Mouse (Mus musculus): ENCODE measurements around the gene Armc7. TPM values are rescaled to one million over a fixed set of nuclear protein-coding genes. Genes with fewer than 3 reads are reported as not detected.
A peak's percentile ranks its signal among the peaks of the same experiment; 100 is the strongest.

Gene Armc7
- polyA plus RNA-seq, 1 experiment, result 31.1 TPM

DNA sequence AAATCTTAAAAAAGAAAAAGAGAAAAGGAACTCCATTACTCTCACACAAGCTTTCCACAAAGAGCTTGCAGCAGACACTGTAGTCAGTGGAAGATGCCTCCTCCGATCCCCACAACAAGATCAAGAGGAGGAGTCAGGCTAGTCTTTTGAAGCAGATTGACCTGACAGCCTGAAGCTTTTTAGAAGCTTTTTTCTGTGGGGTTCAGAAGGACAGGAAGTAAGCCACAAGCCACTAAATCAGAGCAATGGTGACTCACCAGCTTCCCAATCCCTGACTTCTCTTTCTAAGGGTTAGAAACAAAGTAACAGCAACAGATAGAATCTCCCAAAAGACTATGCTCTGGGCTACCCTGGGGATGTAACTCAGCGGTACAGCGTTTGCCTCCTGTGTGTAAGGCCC is 36.1 kb upstream of the Armc7 start:
- H3K4me1 ChIP-seq (ENCODE audit: control insufficient read depth, insufficient read depth, low read length), result peaks cover 26% of the 10 kb centered on the region
- no peak for TF ChIP-seq CTCF (IDR thresholded peaks at IDR 0.05; ENCODE audit: low read depth, low read length)
- no peak overlapping the region for H3K4me3 ChIP-seq (ENCODE audit: insufficient read depth, low read length)
- peak overlapping the region; percentile 60 for H3K27ac ChIP-seq (ENCODE audit: insufficient read depth, low read depth, low read length)

DNA sequence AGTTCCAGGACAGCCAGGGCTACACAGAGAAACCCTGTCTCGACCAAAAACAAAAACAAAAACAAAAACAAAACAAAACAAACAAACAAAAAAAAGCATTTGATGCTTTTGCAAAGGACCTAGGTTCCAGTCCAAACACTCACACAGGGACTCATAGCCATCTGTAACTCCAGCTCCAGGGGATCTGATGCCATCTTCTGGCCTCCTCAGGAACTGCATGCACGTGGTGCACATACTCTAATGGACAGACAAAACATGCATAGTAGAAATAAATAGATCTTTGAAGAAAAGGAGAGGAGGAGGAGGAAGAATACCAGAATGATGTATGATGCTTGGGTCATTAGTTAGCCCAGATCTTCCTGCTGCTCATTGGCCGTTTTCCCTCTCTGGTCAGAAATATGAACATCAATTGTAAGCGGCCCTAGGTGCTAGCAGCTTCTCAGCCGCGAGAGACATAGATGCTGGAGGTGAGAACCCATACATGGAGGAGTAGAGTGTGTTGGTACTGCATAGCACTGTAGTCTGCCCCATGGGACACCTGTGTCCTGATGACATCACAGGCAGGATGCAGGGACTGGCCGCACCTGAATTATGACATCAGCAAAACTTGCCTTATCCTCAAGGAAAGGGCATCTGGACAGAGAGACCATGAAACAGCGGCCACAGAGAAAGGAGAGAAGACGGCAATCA is 35.4 kb upstream of the Armc7 start, which contains the start of gene Trim80:
Gene Trim80, plus strand, starts transcription at position 640 of the 690 bp plus-strand sequence.
- TF ChIP-seq POLR2A (IDR thresholded peaks at IDR 0.05; ENCODE audit: borderline replicate concordance, low read depth, low read length) (no peak), CTCF (IDR thresholded peaks at IDR 0.05; ENCODE audit: low read depth, low read length) (peak; percentile 27; the same call in 1 of the 2 replicates)
- Histone ChIP-seq H3K4me3 (ENCODE audit: insufficient read depth, low read length) (no peak within 1 kb of the TSS), H3K4me1 (ENCODE audit: control insufficient read depth, insufficient read depth, low read length) (peaks cover 25% of the 10 kb centered on the region), H3K27ac (ENCODE audit: insufficient read depth, low read depth, low read length) (peak within 1 kb of the TSS; percentile 60)

DNA sequence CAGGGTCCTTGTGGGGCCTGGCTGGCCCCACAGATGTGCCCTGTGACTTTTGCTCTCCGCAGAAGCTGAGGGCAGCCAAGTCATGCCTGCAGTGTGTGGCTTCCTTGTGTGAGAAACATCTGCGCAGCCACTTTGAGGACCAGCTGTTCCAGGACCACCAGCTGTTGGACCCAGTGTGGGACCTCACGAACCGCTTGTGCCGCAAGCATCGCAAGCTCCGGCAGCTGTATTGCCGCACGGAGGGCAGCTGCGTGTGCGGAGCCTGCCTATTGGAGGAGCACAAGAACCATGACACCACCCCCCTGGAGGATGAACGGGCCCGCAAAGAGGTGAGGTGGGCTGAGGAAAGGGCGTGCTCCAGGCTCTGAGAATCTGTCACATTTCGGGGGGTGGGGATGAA is 34.0 kb upstream of the Armc7 start:
- peaks cover 25% of the 10 kb centered on the region for H3K4me1 ChIP-seq (ENCODE audit: control insufficient read depth, insufficient read depth, low read length)
- TF ChIP-seq CTCF (IDR thresholded peaks at IDR 0.05; ENCODE audit: low read depth, low read length), result no peak
- no peak for TF ChIP-seq POLR2A (IDR thresholded peaks at IDR 0.05; ENCODE audit: borderline replicate concordance, low read depth, low read length)
- no peak overlapping the region for H3K4me3 ChIP-seq (ENCODE audit: insufficient read depth, low read length)
- H3K27ac ChIP-seq (ENCODE audit: insufficient read depth, low read depth, low read length), result no peak overlapping the region

DNA sequence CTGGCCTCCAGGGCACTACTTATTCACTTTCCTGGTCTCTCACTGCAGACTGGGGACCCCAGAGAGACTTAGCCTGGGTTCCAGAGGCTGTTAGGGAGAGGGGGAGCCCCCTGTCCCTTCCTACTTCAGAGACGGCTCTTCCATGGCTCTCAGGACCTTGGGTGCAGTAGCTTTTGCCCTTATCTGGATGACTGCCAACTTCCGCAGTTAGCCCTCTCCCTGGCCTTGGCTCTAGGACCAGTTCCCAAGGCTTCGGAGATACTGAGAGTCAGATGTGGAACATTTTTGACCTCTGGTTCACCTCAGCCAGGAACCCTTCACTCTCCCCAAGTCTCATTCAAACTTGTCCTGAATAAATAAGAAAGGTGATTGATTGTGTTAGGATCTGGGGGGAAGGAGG is 28.6 kb upstream of the Armc7 start:
- H3K4me3 ChIP-seq (ENCODE audit: insufficient read depth, low read length), result no peak overlapping the region
- no peak overlapping the region for H3K27ac ChIP-seq (ENCODE audit: insufficient read depth, low read depth, low read length)
- H3K4me1 ChIP-seq (ENCODE audit: control insufficient read depth, insufficient read depth, low read length), result no peaks in the 10 kb centered on the region
- TF ChIP-seq POLR2A (IDR thresholded peaks at IDR 0.05; ENCODE audit: borderline replicate concordance, low read depth, low read length), result no peak
- TF ChIP-seq CTCF (IDR thresholded peaks at IDR 0.05; ENCODE audit: low read depth, low read length), result no peak

DNA sequence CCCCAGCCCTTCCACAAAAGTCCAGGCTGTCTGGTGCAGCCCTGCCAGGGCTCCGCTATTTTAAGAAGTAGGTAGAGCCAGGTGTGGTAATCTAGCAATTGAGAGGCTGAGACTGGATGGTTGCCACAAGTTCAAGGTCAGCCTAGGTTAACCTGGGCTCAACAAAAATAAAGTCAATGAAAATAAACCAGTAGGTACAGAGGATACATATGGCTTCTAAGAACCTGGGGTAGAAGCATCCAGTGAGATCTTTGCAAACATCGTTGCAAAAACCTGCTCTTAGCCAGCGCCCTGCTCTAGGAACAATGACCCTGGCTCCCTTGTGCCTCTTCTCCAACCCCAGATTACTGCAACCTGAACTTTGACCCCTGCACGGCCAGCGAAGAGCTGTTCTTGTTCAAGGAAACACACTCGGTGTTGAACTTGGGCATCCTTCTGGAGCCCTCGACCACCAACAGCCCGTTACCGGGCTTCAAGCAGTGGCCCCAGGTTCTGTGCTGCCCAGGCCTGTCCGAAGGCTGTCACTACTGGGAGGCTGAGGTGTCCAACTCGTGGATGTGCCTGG is 28.1 kb upstream of the Armc7 start:
- Histone ChIP-seq H3K4me1 (ENCODE audit: control insufficient read depth, insufficient read depth, low read length) (no peaks in the 10 kb centered on the region), H3K27ac (ENCODE audit: insufficient read depth, low read depth, low read length) (no peak overlapping the region), H3K4me3 (ENCODE audit: insufficient read depth, low read length) (no peak overlapping the region)
- TF ChIP-seq CTCF (IDR thresholded peaks at IDR 0.05; ENCODE audit: low read depth, low read length) (no peak), POLR2A (IDR thresholded peaks at IDR 0.05; ENCODE audit: borderline replicate concordance, low read depth, low read length) (no peak)

DNA sequence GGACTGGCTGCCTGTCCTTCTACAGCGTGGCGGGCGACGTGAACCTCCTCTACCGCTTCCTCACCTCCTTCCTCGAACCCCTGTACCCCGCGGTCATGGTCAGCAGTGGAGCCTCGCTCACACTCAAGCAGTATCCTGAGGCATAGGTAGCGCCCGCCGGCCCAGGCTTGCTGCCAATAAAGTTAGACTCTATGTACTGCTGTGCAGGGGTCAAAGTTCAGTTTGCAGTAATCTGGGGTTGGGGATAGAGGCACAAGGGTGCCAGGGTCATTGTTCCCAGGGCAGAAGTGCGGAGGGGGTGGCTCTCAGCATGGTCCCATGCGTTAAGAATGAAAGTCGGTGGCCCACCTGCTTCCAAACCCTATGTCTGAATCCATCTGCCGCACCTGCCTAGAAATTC is 27.4 kb upstream of the Armc7 start:
- H3K4me3 ChIP-seq (ENCODE audit: insufficient read depth, low read length), result no peak overlapping the region
- TF ChIP-seq CTCF (IDR thresholded peaks at IDR 0.05; ENCODE audit: low read depth, low read length) (no peak), POLR2A (IDR thresholded peaks at IDR 0.05; ENCODE audit: borderline replicate concordance, low read depth, low read length) (no peak)
- H3K27ac ChIP-seq (ENCODE audit: insufficient read depth, low read depth, low read length), result no peak overlapping the region
- no peaks in the 10 kb centered on the region for H3K4me1 ChIP-seq (ENCODE audit: control insufficient read depth, insufficient read depth, low read length)

DNA sequence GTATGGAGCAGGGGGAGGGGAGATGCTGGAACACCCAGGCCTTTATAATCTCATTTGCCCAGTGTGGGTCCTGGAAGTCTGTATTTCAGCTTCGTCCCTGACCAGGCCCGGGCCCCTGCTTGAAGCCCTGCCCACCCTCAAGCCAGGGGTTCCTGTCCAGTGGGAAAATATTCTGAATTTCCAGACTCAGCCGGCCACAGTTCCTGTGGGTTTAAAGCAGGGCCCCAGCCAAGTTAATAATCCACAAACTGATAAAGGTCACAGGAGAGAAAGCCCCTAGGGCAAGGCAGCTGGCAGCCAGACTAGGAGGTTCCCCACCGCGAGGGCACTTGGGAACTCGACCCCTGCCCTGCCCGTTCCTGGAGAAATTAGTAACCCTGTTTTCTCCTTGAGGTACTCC is 26.5 kb upstream of the Armc7 start:
- TF ChIP-seq CTCF (IDR thresholded peaks at IDR 0.05; ENCODE audit: low read depth, low read length) (no peak), POLR2A (IDR thresholded peaks at IDR 0.05; ENCODE audit: borderline replicate concordance, low read depth, low read length) (no peak)
- Histone ChIP-seq H3K4me1 (ENCODE audit: control insufficient read depth, insufficient read depth, low read length) (no peaks in the 10 kb centered on the region), H3K27ac (ENCODE audit: insufficient read depth, low read depth, low read length) (no peak overlapping the region), H3K4me3 (ENCODE audit: insufficient read depth, low read length) (no peak overlapping the region)

DNA sequence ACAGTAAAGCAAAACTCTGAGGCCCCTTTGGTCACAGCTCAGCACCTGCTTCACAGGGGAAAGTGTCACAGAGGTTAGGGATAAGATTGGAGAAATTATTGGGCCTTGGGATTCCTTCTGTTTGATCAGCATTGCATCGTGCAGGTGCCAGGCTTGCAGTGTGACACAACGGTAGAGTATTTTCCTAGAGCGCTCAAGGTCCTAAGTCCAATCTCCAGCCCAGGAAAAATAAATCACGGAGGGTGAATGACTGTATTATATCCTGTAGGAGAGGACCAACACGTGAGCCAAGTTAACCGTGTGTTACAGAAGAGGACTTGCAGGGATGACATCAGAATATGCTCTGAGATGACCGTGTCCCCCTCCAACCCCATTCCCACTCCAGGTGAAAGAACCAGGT is 25.3 kb upstream of the Armc7 start:
- no peak overlapping the region for H3K4me3 ChIP-seq (ENCODE audit: insufficient read depth, low read length)
- H3K4me1 ChIP-seq (ENCODE audit: control insufficient read depth, insufficient read depth, low read length), result no peaks in the 10 kb centered on the region
- H3K27ac ChIP-seq (ENCODE audit: insufficient read depth, low read depth, low read length), result no peak overlapping the region
- TF ChIP-seq CTCF (IDR thresholded peaks at IDR 0.05; ENCODE audit: low read depth, low read length), result no peak
- TF ChIP-seq POLR2A (IDR thresholded peaks at IDR 0.05; ENCODE audit: borderline replicate concordance, low read depth, low read length), result no peak

DNA sequence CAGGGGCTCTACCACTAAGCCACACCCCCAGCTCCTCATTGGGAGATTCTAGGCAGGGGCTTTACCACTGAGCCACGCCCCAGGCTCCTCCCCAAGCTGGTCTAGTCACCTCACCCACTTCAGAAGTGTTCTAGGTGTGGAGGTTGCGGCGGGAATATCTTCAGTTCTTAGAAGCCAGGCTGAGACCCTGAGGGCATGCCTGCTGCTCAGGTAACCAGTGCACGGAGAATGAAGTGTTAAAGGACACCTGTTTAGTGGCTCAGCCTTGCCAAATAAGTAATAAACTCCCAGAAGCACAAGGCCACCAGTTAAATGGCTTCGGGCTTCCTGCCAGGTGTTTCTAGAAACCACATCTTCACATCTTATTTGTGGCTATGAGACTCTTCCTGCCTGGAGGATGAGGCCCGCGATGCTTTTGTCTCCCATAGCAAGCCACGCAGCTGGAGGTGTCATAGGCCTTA is 23.7 kb upstream of the Armc7 start:
- Histone ChIP-seq H3K27ac (ENCODE audit: insufficient read depth, low read depth, low read length) (no peak overlapping the region), H3K4me3 (ENCODE audit: insufficient read depth, low read length) (no peak overlapping the region), H3K4me1 (ENCODE audit: control insufficient read depth, insufficient read depth, low read length) (no peaks in the 10 kb centered on the region)
- TF ChIP-seq POLR2A (IDR thresholded peaks at IDR 0.05; ENCODE audit: borderline replicate concordance, low read depth, low read length), result no peak
- TF ChIP-seq CTCF (IDR thresholded peaks at IDR 0.05; ENCODE audit: low read depth, low read length), result no peak

DNA sequence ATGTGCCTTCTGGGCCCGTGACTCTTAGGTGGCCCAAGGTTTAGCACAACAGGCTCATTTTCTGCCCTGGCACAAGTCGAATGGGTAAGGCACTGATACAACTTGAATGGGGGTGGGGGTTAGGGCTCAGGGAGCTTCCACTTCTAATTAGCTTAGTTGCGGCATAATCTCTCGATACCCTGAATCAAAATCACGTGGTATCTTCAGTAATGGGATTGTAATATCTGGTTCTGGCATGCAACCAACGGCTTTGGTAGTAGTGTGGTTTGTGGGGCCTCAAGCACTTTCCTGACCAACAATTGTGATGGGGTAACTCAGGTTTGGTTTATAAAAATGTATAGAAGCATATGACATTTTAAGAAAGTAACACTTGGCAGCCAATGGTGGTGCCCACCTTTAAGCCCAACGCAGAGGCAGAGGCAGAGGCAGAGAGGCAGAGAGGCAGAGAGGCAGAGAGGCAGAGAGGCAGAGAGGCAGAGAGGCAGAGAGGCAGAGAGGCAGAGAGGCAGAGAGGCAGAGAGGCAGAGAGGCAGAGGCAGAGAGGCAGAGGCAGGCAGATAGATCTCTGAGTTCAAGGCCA is 23.1 kb upstream of the Armc7 start:
- H3K27ac ChIP-seq (ENCODE audit: insufficient read depth, low read depth, low read length), result no peak overlapping the region
- TF ChIP-seq CTCF (IDR thresholded peaks at IDR 0.05; ENCODE audit: low read depth, low read length) (no peak), POLR2A (IDR thresholded peaks at IDR 0.05; ENCODE audit: borderline replicate concordance, low read depth, low read length) (no peak)
- no peak overlapping the region for H3K4me3 ChIP-seq (ENCODE audit: insufficient read depth, low read length)
- H3K4me1 ChIP-seq (ENCODE audit: control insufficient read depth, insufficient read depth, low read length), result no peaks in the 10 kb centered on the region
